Mouse (Mus musculus) midbrain, postnatal 0 days (tissue): Measurements from ENCODE around the gene Dgkd. TPM values are rescaled to one million over a fixed set of nuclear protein-coding genes. Genes with fewer than 3 reads are reported as not detected.

ENCODE experiments used
- ATAC-seq: fragments of 200-750 bp; cut with Nextera tagmentation; 2 replicates; pipeline ENCODE4 v1.8.0; 2017; ENCODE audit warnings: moderate number of reproducible peaks, mild to moderate bottlenecking, moderate TSS enrichment, moderate library complexity; ENCODE audit not compliant: low FRiP score
- DNase-seq: peaks from one replicate; pipeline ENCODE4 v3.0.0-alpha.2; 2015; ENCODE audit warnings: low spot score
- H3K27ac ChIP-seq: fragments of 300-500 bp; sonication (generic); 2 replicates; pipeline ENCODE4 v1.5.1; 2014; ENCODE audit warnings: low read depth, mild to moderate bottlenecking, low read length, mixed read lengths
- H3K27me3 ChIP-seq: fragments of 300-500 bp; sonication (generic); 2 replicates; pipeline ENCODE4 v1.6.1; 2014; ENCODE audit warnings: low read length, control low read depth, mixed read lengths; ENCODE audit not compliant: insufficient read depth
- H3K36me3 ChIP-seq: fragments of 300-500 bp; sonication (generic); 2 replicates; pipeline ENCODE4 v1.6.1; 2014; ENCODE audit warnings: low read length, control low read depth, mixed read lengths; ENCODE audit not compliant: insufficient read depth
- H3K4me1 ChIP-seq: fragments of 300-500 bp; sonication (generic); 2 replicates; pipeline ENCODE4 v1.6.1; 2014; ENCODE audit warnings: mild to moderate bottlenecking, control low read depth, antibody characterized with exemption, low read length, mixed read lengths; ENCODE audit not compliant: insufficient read depth
- H3K4me2 ChIP-seq: fragments of 300-500 bp; sonication (generic); 2 replicates; pipeline ENCODE4 v1.6.1; 2014; ENCODE audit warnings: low read depth, mild to moderate bottlenecking, low read length, mixed read lengths; ENCODE audit not compliant: poor library complexity, severe bottlenecking
- H3K4me3 ChIP-seq: fragments of 300-500 bp; sonication (generic); 2 replicates; pipeline ENCODE4 v1.5.1; 2014; ENCODE audit warnings: low read depth, mild to moderate bottlenecking, low read length, moderate library complexity
- H3K9ac ChIP-seq: fragments of 300-500 bp; sonication (generic); replicated peaks from 2 replicates; pipeline ENCODE4 v1.6.1; 2014; ENCODE audit warnings: mild to moderate bottlenecking, low read length, moderate library complexity, mixed read lengths; ENCODE audit not compliant: poor library complexity, severe bottlenecking
- H3K9me3 ChIP-seq: fragments of 300-500 bp; sonication (generic); 2 replicates; pipeline ENCODE4 v1.6.1; 2016; ENCODE audit warnings: low read length, control low read depth
- CTCF ChIP-seq: IDR thresholded peaks from 2 replicates; pipeline ENCODE4 v1.5.1; 2016; ENCODE audit warnings: antibody characterized with exemption, mild to moderate bottlenecking
- WGBS: fragments of 180-500 bp; shearing (Covaris S2); extraction: QIAGEN DNeasy Blood & Tissue Kit; methylation state at CpG from one replicate; pipeline ENCODE4 v1.1.7; 2014; 5-methylcytosine and 5-hydroxymethylcytosine counted together
- polyA plus RNA-seq: library from polyadenylated mRNA; unstranded; fragments of >200 nt; fragmentation: Nextera tagmentation; extraction: Ambion mirVana; gene quantifications from 2 replicates; pipeline ENCODE4 v1.2.1, GENCODE M21; 2015
- total RNA-seq: library from RNA; depleted of rRNA; stranded (reverse); fragments of >200 nt; gene quantifications from 2 replicates; pipeline ENCODE4 v1.2.3, GENCODE M21; 2014

Dgkd gene
- total and polyA plus RNA-seq, 2 experiments from 2014 or later = 36.6 to 77.5 TPM

DNA sequence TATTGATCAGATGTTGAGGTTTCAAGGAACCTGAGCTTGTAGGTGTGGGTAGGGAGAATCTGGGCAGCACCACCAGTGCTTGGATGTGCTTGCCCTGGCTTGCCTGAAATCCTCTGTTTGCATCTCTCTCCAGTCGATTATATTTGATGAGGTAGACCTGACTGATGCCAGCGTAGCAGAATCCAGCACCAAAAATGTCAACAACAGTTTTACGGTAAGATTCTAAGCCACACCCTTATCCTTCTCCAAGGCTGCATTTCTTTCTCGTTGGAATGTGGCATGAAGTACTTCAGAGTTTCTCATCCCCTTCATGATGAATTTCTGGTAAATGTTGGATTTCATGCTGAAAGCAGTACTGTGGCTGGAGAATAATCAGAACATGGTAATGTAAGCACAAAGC is 28.6 kb downstream of the Dgkd start:
- H3K4me2 ChIP-seq = no peak overlapping the region
- H3K9ac ChIP-seq = no peak overlapping the region
- H3K4me3 ChIP-seq = no peak overlapping the region
- no peak for TF ChIP-seq CTCF
- 78% methylated on average over 4 of the region's 4 CpGs for WGBS
- H3K9me3 ChIP-seq = no peaks in the 10 kb centered on the region
- H3K27ac ChIP-seq = no peak overlapping the region
- no peaks in the 10 kb centered on the region for H3K27me3 ChIP-seq
- peaks cover 6% of the 10 kb centered on the region for H3K36me3 ChIP-seq
- ATAC-seq (no peak), DNase-seq (no peak)
- H3K4me1 ChIP-seq = 0 out of 2 replicates have a peak, but pooled peaks cover 5% of the 10 kb centered on the region

GRCm38 (mm10) chr1:87882554-87882953 is 29.5 kb downstream of the Dgkd start:
- H3K9me3 ChIP-seq = no peaks in the 10 kb centered on the region
- TF ChIP-seq CTCF = no peak
- H3K4me2 ChIP-seq = no peak overlapping the region
- H3K4me3 ChIP-seq = no peak overlapping the region
- H3K27ac ChIP-seq = no peak overlapping the region
- H3K27me3 ChIP-seq = no peaks in the 10 kb centered on the region
- H3K9ac ChIP-seq = no peak overlapping the region
- H3K4me1 ChIP-seq = 0 out of 2 replicates have a peak, but pooled peaks cover 5% of the 10 kb centered on the region
- peaks cover 6% of the 10 kb centered on the region for H3K36me3 ChIP-seq
- DNase-seq (no peak), ATAC-seq (no peak)

DNA sequence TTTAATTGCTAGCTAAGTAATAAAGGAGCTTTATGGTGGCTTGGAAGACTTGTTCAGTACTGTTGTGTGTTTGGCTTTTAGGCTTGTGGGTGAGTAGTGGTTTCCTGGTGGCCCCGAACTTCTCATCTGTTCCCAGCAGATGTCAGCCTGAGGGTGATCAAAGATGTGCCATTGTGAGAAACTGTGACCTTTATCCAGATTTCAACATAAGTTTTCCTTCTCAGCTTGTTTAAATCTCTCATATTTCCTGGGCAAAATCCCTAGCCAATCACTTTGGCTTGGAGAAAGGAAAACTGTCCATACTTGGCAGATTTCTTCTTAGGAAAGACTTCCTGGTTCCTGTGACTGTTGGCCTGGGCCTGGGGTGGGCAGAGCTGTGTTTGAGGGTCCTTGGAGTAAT is 37.9 kb downstream of the Dgkd start:
- no peaks in the 10 kb centered on the region for H3K9me3 ChIP-seq
- no peak overlapping the region for H3K27ac ChIP-seq
- no peaks in the 10 kb centered on the region for H3K27me3 ChIP-seq
- 87% methylated on average over 1 of the region's 1 CpGs for WGBS
- no peaks in the 10 kb centered on the region for H3K36me3 ChIP-seq
- H3K4me1 ChIP-seq = no peaks in the 10 kb centered on the region
- H3K9ac ChIP-seq = no peak overlapping the region
- H3K4me2 ChIP-seq = no peak overlapping the region
- no peak for DNase-seq
- ATAC-seq = no peak
- TF ChIP-seq CTCF = no peak
- no peak overlapping the region for H3K4me3 ChIP-seq

GRCm38 (mm10) chr1:87891634-87892033 is 38.5 kb downstream of the Dgkd start:
- no peak for ATAC-seq
- no peak for TF ChIP-seq CTCF
- no peak for DNase-seq
- Histone ChIP-seq H3K4me2 (no peak overlapping the region), H3K4me3 (no peak overlapping the region), H3K27me3 (no peaks in the 10 kb centered on the region), H3K9me3 (no peaks in the 10 kb centered on the region), H3K27ac (no peak overlapping the region), H3K4me1 (no peaks in the 10 kb centered on the region), H3K9ac (no peak overlapping the region), H3K36me3 (0 out of 2 replicates have a peak, but pooled peaks cover 3% of the 10 kb centered on the region)
- 85% methylated on average over 4 of the region's 4 CpGs for WGBS

- H3K4me3 ChIP-seq = no peak overlapping the region
- H3K9ac ChIP-seq = no peak overlapping the region
- DNase-seq (no peak), ATAC-seq (no peak)
- H3K9me3 ChIP-seq = no peaks in the 10 kb centered on the region
- H3K27me3 ChIP-seq = no peaks in the 10 kb centered on the region
- 60% methylated on average over 2 of the region's 2 CpGs for WGBS
- H3K4me1 ChIP-seq = no peaks in the 10 kb centered on the region
- 0 out of 2 replicates have a peak, but pooled peaks cover 3% of the 10 kb centered on the region for H3K36me3 ChIP-seq
- no peak for TF ChIP-seq CTCF
- H3K27ac ChIP-seq = no peak overlapping the region
- no peak overlapping the region for H3K4me2 ChIP-seq
Observed at GRCm38 (mm10) chr1:87892499-87892898, 39.4 kb downstream of the Dgkd start.

DNA sequence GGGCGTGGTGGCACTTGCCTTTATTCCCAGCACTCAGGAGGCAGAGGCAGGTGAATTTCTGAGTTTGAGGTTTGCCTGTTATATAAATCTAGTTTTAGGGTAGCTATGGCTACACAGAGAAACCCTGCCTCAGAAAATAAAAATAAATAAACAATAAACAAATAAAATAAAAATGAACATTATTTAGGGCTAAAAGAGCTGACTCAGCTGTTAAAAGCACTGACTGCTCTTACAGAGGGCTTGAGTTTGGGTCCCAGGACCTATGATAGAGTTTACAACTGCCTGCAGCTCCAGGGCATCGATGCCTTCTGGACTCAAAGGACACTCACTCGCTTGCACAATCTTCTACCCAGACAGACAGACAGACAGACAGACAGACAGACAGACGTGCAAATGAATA is 40.3 kb downstream of the Dgkd start:
- H3K4me2 ChIP-seq = no peak overlapping the region
- 95% methylated on average over 4 of the region's 4 CpGs for WGBS
- no peaks in the 10 kb centered on the region for H3K9me3 ChIP-seq
- TF ChIP-seq CTCF = no peak
- DNase-seq = no peak
- H3K36me3 ChIP-seq = 0 out of 2 replicates have a peak, but pooled peaks cover 3% of the 10 kb centered on the region
- ATAC-seq = no peak
- no peaks in the 10 kb centered on the region for H3K27me3 ChIP-seq
- no peak overlapping the region for H3K27ac ChIP-seq
- H3K9ac ChIP-seq = no peak overlapping the region
- H3K4me3 ChIP-seq = no peak overlapping the region
- no peaks in the 10 kb centered on the region for H3K4me1 ChIP-seq
